Mouse (Mus musculus) thymus, postnatal 14 days (tissue): ENCODE measurements at regions not wholly inside any gene's neighbourhood (a gene's known extent, or its start where the extent isn't known, plus 50 kb on each side); places are given as distances from the start of the nearest gene placed in this dataset.

Source experiments
- DNase-seq: peaks from one replicate; pipeline ENCODE4 v3.0.0; 2021

- DNase-seq, result no peak
These were observed 233.2 kb downstream of the Bcor start for GRCm38 (mm10) chrX:11926868-11927535.

DNA sequence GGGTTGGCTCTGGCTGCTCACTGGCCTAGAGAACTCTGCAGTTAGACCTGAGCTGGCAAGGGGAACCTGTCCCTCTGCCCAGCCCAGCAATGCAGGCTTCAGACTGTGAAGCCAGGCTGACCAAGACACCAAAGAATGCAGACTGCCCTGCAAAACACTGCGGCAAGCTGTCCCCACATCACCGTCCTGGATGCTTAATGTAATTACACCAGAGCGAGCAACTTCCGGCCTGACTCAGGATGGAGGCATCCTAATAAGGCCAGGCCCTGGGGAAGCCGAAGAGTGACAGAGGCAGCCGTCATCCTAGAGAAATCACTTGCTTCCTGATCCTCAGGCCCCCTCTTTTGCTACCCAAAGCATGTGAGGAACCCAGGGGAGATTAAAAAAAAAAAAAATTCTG lies 230.7 kb downstream of the Bcor start:
- DNase-seq, result no peak

- no peak for DNase-seq
These were observed 228.7 kb downstream of the Bcor start for GRCm38 (mm10) chrX:11931432-11931831.

- no peak for DNase-seq
These were observed 224.8 kb downstream of the Bcor start for GRCm38 (mm10) chrX:11935337-11935736.

DNA sequence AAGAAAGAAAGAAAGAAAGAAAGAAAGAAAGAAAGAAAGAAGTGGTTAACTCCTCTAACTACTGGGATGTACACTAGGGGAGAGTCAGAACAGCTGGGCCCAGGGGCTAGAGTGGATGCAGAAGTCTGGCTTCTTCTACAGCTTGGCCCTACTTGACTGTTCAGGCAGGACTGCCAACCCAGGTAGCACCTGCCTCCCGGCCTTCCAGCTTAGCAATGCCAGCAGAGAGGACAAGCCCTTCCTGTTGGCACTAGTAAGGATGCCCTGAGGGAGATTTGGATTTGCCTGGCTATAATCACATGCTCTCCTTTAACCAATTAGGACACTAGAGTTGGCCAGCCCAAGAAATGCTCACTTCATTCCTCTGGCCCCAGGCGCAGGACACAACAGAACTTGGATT lies 219.9 kb downstream of the Bcor start:
- DNase-seq, result no peak

- DNase-seq, result no peak
These were observed 216.8 kb downstream of the Bcor start for GRCm38 (mm10) chrX:11943367-11943766.

GRCm38 (mm10) chrX:11944574-11944973 lies 215.6 kb downstream of the Bcor start:
- DNase-seq, result no peak

- no peak for DNase-seq
These were observed 214.9 kb downstream of the Bcor start for GRCm38 (mm10) chrX:11945280-11945679.

DNA sequence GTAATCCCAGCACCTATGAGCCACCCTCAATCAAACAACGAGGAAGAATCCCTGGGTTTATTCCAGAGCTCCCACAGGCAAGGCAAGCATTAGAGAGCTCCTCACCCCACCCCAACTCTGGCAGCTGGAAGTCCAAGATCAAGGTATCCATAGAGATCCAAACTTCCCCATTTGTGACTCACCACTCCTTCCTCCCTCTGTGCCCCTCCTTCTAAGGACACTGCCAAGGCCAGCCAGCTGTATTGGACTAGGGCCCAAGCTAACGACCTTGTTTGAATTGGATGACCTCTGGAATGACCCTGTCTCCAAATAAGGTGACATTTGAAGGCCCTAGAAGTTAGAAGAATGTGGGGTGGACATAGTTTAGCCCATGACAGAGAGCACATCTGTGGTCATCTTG lies 208.0 kb downstream of the Bcor start:
- DNase-seq, result no peak

DNA sequence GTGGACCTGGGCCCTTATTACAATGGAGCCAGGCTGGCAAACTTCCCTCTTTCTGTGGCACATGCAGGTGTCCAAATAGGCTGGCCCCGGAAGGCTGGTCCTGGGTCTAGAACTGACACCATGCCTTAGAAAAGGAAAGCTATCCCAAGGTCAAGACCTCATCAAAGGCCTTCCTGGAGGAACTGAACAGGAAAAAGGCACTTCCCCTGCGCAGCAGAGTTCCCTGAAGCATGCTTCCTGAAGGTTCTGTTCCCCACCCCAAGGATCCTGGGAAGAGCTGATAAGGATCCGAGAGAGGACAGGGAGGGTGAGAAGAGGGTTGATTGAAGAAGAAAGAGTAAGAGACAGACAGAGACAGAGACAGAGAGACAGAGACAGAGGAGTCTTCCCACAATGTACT lies 204.0 kb downstream of the Bcor start:
- no peak for DNase-seq

- DNase-seq, result no peak
These were observed 203.1 kb downstream of the Bcor start for GRCm38 (mm10) chrX:11957011-11957410.

DNA sequence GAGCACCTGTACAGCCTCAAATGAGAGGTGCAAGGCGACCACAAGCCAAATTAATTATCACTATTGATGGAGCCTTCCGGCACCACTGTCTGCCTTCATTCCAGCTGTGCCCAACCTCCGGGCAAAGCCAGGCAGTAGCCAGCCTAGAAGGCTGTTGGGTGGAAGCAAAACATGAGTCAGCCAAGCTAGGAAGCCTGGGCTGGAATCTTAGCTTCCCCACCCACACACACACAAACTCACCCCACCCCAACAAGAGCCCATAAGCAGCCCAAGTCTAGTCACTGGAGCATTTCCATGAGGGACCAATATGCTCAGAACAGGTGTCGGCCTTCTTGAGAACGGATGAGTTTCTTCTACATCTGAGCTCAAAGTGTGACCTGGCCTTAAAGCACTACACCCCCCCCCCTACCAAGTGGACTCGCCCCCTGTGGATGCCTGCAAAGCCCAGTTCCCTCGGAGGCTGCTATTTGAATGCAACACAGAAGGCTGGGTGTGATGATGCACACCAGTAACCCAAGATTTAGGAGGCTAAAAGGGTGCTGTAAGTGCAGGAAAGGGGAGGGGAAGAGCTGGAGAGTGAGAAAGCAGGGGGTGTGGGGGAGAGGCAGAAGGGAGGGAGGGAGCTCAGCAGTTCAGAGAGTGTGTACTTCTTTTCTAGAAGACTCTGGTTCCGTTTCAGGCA lies 200.1 kb downstream of the Bcor start:
- DNase-seq, result no peak

GRCm38 (mm10) chrX:11961350-11961749 lies 198.8 kb downstream of the Bcor start:
- no peak for DNase-seq

- DNase-seq, result no peak
These were observed 195.7 kb downstream of the Bcor start for GRCm38 (mm10) chrX:11964428-11964827.

DNA sequence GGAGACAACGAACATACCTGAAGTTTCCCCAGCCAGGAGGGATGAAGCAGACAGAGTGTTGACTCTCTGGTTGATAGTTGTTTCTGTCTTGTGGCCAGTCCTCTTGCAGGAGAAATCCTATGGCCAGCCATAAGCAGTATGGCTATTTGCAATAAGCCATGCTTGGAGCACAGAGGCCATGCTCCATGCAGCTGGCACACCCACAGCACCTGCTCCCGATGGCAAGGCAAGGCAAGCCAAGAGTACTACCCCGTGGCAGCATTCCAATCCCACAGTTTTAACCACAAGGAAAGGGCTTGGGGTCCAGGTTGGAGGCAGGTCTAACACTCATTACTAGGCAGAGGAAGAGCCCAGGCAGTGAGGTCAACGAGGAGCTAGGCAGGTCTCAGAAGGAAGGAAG lies 181.5 kb downstream of the Bcor start:
- DNase-seq, result no peak

- DNase-seq, result no peak
These were observed 176.9 kb downstream of the Bcor start for GRCm38 (mm10) chrX:11983276-11983675.
